Mouse (Mus musculus) CD8-positive naive resting alpha-beta T cell, adult 2 months (primary cell): ENCODE measurements around the gene Sytl3.

Experiments used
- DNase-seq, 2 experiments: peaks; one replicate each; pipeline ENCODE4 v3.0.0; 2022; ENCODE audit warnings: low read depth in 2 of 2, low spot score in 2 of 2

Gene Sytl3

GRCm38 (mm10) chr17:6776576-6776975 lies 117.7 kb downstream of the Sytl3 start:
- DNase-seq, result no peak

- no peak for DNase-seq
These were observed 118.2 kb downstream of the Sytl3 start for GRCm38 (mm10) chr17:6777061-6777460.

- peak in 1 of 2 experiments; percentile 41 for DNase-seq
These were observed 118.9 kb downstream of the Sytl3 start for GRCm38 (mm10) chr17:6777629-6778331.

- peak; percentile 64 to 74 for DNase-seq
These were observed 119.4 kb downstream of the Sytl3 start for GRCm38 (mm10) chr17:6778332-6778683.

- no peak for DNase-seq
These were observed 120.0 kb downstream of the Sytl3 start for GRCm38 (mm10) chr17:6778771-6779509.

GRCm38 (mm10) chr17:6779632-6780031 lies 120.7 kb downstream of the Sytl3 start:
- no peak for DNase-seq

GRCm38 (mm10) chr17:6780521-6781115 lies 121.7 kb downstream of the Sytl3 start:
- DNase-seq, result no peak

GRCm38 (mm10) chr17:6781273-6781672 lies 122.4 kb downstream of the Sytl3 start:
- DNase-seq, result no peak

- peak in 1 of 2 experiments; percentile 52 for DNase-seq
These were observed 123.2 kb downstream of the Sytl3 start for GRCm38 (mm10) chr17:6782033-6782526.

- DNase-seq, result peak; percentile 83
These were observed 123.7 kb downstream of the Sytl3 start, which contains the start of gene Ezr for GRCm38 (mm10) chr17:6782611-6783005. Gene Ezr, minus strand, starts transcription at chr17:6782784.

- DNase-seq, result peak; percentile 33 to 39
These were observed 124.2 kb downstream of the Sytl3 start for GRCm38 (mm10) chr17:6783006-6783661.

GRCm38 (mm10) chr17:6783756-6784357 lies 125.0 kb downstream of the Sytl3 start:
- DNase-seq, result no peak

- DNase-seq, result no peak
These were observed 128.3 kb downstream of the Sytl3 start for GRCm38 (mm10) chr17:6787241-6787640.
